Mouse (Mus musculus) heart, embryonic 16.5 days (tissue): ENCODE measurements around the gene Adh6b. TPM values are rescaled to one million over a fixed set of nuclear protein-coding genes. Genes with fewer than 3 reads are reported as not detected.
"Not testable (repeated sequence)": the region's sequence is repeated elsewhere in the genome, so short reads cannot be mapped to it uniquely, and the experiment has no call there.

Experiments
- ATAC-seq: fragments of 200-750 bp; cut with Nextera tagmentation; replicated peaks from 2 replicates; pipeline ENCODE4 v1.8.0; 2017; ENCODE audit warnings: moderate number of reproducible peaks; ENCODE audit not compliant: insufficient read depth, low FRiP score; ENCODE audit errors: extremely low read depth
- H3K27ac ChIP-seq: fragments of 300-500 bp; sonication (generic); 2 replicates; pipeline ENCODE4 v1.5.1; 2014; ENCODE audit warnings: mild to moderate bottlenecking, low read length, control low read depth, moderate library complexity
- H3K27me3 ChIP-seq: fragments of 300-500 bp; sonication (generic); 2 replicates; pipeline ENCODE4 v1.6.1; 2014; ENCODE audit warnings: low read length, mixed read lengths; ENCODE audit not compliant: control insufficient read depth, insufficient read depth
- H3K36me3 ChIP-seq: fragments of 300-500 bp; sonication (generic); 2 replicates; pipeline ENCODE4 v1.6.1; 2014; ENCODE audit not compliant: control insufficient read depth, insufficient read depth
- H3K4me1 ChIP-seq: fragments of 300-500 bp; sonication (generic); 2 replicates; pipeline ENCODE4 v1.6.1; 2014; ENCODE audit warnings: low read length, mixed read lengths; ENCODE audit not compliant: control insufficient read depth, insufficient read depth
- H3K4me2 ChIP-seq: fragments of 300-500 bp; sonication (generic); 2 replicates; pipeline ENCODE4 v1.6.1; 2014; ENCODE audit warnings: low read depth, mild to moderate bottlenecking, control low read depth, low read length
- H3K4me3 ChIP-seq: fragments of 300-500 bp; sonication (generic); 2 replicates; pipeline ENCODE4 v1.5.1; 2014; ENCODE audit warnings: mild to moderate bottlenecking, control low read depth, low read length
- H3K9ac ChIP-seq: fragments of 300-500 bp; sonication (generic); 2 replicates; pipeline ENCODE4 v1.6.1; 2014; ENCODE audit warnings: low read length, control low read depth
- H3K9me3 ChIP-seq: fragments of 300-500 bp; sonication (generic); replicated peaks from 2 replicates; pipeline ENCODE4 v1.6.1; 2016; ENCODE audit warnings: low read length; ENCODE audit not compliant: control insufficient read depth
- WGBS: fragments of 180-500 bp; shearing (Covaris S2); extraction: QIAGEN DNeasy Blood & Tissue Kit; methylation state at CpG from one replicate; pipeline ENCODE4 v1.1.7; 2014; 5-methylcytosine and 5-hydroxymethylcytosine counted together
- polyA plus RNA-seq: library from polyadenylated mRNA; unstranded; fragments of >200 nt; fragmentation: Nextera tagmentation; extraction: Ambion mirVana; gene quantifications from 2 replicates; pipeline ENCODE4 v1.2.1, GENCODE M21; 2015

Gene Adh6b
- polyA plus RNA-seq, 1 experiment from 2014 or later = 3.6 TPM

GRCm38 (mm10) chr3:138347041-138347440 lies 5.5 kb downstream of the Adh6b start:
- WGBS = 32% methylated on average over 3 of the region's 3 CpGs
- no peaks in the 10 kb centered on the region for H3K36me3 ChIP-seq
- no peak overlapping the region for H3K9ac ChIP-seq
- H3K4me2 ChIP-seq = no peak overlapping the region
- ATAC-seq = no peak
- no peak overlapping the region for H3K4me3 ChIP-seq
- no peaks in the 10 kb centered on the region for H3K9me3 ChIP-seq
- no peaks in the 10 kb centered on the region for H3K4me1 ChIP-seq
- no peak overlapping the region for H3K27ac ChIP-seq
- no peaks in the 10 kb centered on the region for H3K27me3 ChIP-seq

- WGBS = 89% methylated on average over 11 of the region's 11 CpGs
- H3K9ac ChIP-seq = no peak overlapping the region
- H3K36me3 ChIP-seq = no peaks in the 10 kb centered on the region
- no peaks in the 10 kb centered on the region for H3K9me3 ChIP-seq
- no peak overlapping the region for H3K4me2 ChIP-seq
- no peak overlapping the region for H3K27ac ChIP-seq
- H3K4me1 ChIP-seq = no peaks in the 10 kb centered on the region
- no peak for ATAC-seq
- H3K27me3 ChIP-seq = no peaks in the 10 kb centered on the region
- H3K4me3 ChIP-seq = no peak overlapping the region
Observed at GRCm38 (mm10) chr3:138352012-138352809, 10.6 kb downstream of the Adh6b start.

GRCm38 (mm10) chr3:138358856-138359255 lies 17.3 kb downstream of the Adh6b start:
- WGBS = 78% methylated on average over 7 of the region's 7 CpGs
- no peaks in the 10 kb centered on the region for H3K36me3 ChIP-seq
- H3K4me1 ChIP-seq = no peaks in the 10 kb centered on the region
- no peaks in the 10 kb centered on the region for H3K27me3 ChIP-seq
- H3K4me3 ChIP-seq = no peak overlapping the region
- no peak overlapping the region for H3K27ac ChIP-seq
- no peak overlapping the region for H3K4me2 ChIP-seq
- ATAC-seq = no peak
- no peaks in the 10 kb centered on the region for H3K9me3 ChIP-seq
- no peak overlapping the region for H3K9ac ChIP-seq

GRCm38 (mm10) chr3:138360721-138361120 lies 19.1 kb downstream of the Adh6b start:
- WGBS = 74% methylated on average over 4 of the region's 4 CpGs
- no peak for ATAC-seq
- no peaks in the 10 kb centered on the region for H3K4me1 ChIP-seq

GRCm38 (mm10) chr3:138362920-138363319 lies 21.3 kb downstream of the Adh6b start:
- WGBS = 85% methylated on average over 2 of the region's 2 CpGs
- no peak overlapping the region for H3K9ac ChIP-seq
- ATAC-seq = no peak
- H3K9me3 ChIP-seq = no peaks in the 10 kb centered on the region
- no peaks in the 10 kb centered on the region for H3K4me1 ChIP-seq
- H3K27me3 ChIP-seq = no peaks in the 10 kb centered on the region
- no peak overlapping the region for H3K4me3 ChIP-seq
- H3K27ac ChIP-seq = no peak overlapping the region
- H3K36me3 ChIP-seq = no peaks in the 10 kb centered on the region
- no peak overlapping the region for H3K4me2 ChIP-seq

More at GRCm38 (mm10) chr3:138360721-138361120, 19.1 kb downstream of the Adh6b start:
- H3K9ac ChIP-seq = no peak overlapping the region
- H3K36me3 ChIP-seq = no peaks in the 10 kb centered on the region
- no peaks in the 10 kb centered on the region for H3K9me3 ChIP-seq
- H3K4me3 ChIP-seq = no peak overlapping the region
- H3K27me3 ChIP-seq = no peaks in the 10 kb centered on the region
- no peak overlapping the region for H3K4me2 ChIP-seq
- no peak overlapping the region for H3K27ac ChIP-seq

GRCm38 (mm10) chr3:138366181-138366580 lies 24.6 kb downstream of the Adh6b start:
- Histone ChIP-seq H3K4me3 (no peak overlapping the region), H3K27ac (no peak overlapping the region), H3K27me3 (no peaks in the 10 kb centered on the region), H3K36me3 (no peaks in the 10 kb centered on the region), H3K4me1 (no peaks in the 10 kb centered on the region), H3K9ac (no peak overlapping the region), H3K4me2 (no peak overlapping the region), H3K9me3 (no peaks in the 10 kb centered on the region)
- 87% methylated on average over 2 of the region's 2 CpGs for WGBS
- ATAC-seq = no peak

GRCm38 (mm10) chr3:138369546-138369945 lies 28.0 kb downstream of the Adh6b start:
- Histone ChIP-seq H3K9ac (no peak overlapping the region), H3K4me3 (no peak overlapping the region), H3K4me2 (no peak overlapping the region), H3K27ac (no peak overlapping the region), H3K36me3 (no peaks in the 10 kb centered on the region), H3K27me3 (no peaks in the 10 kb centered on the region), H3K4me1 (no peaks in the 10 kb centered on the region), H3K9me3 (no peaks in the 10 kb centered on the region)
- 85% methylated on average over 1 of the region's 1 CpGs for WGBS
- ATAC-seq = no peak

GRCm38 (mm10) chr3:138370289-138370688 lies 28.7 kb downstream of the Adh6b start:
- H3K36me3 ChIP-seq, H3K4me1 ChIP-seq, H3K9ac ChIP-seq, H3K27me3 ChIP-seq, H3K27ac ChIP-seq, ATAC-seq, H3K4me2 ChIP-seq, H3K4me3 ChIP-seq, H3K9me3 ChIP-seq: not testable (repeated sequence)
- WGBS = 44% methylated on average over 4 of the region's 4 CpGs

- H3K27me3 ChIP-seq = no peaks in the 10 kb centered on the region
- H3K9me3 ChIP-seq = no peaks in the 10 kb centered on the region
- H3K4me2 ChIP-seq = no peak overlapping the region
- 73% methylated on average over 4 of the region's 4 CpGs for WGBS
- no peaks in the 10 kb centered on the region for H3K4me1 ChIP-seq
- no peaks in the 10 kb centered on the region for H3K36me3 ChIP-seq
- no peak for ATAC-seq
- no peak overlapping the region for H3K9ac ChIP-seq
- no peak overlapping the region for H3K4me3 ChIP-seq
- H3K27ac ChIP-seq = no peak overlapping the region
Observed at GRCm38 (mm10) chr3:138373920-138374319, 32.3 kb downstream of the Adh6b start.
